Mouse (Mus musculus) frontal cortex, postnatal 14 days (tissue): ENCODE measurements around the gene Tspyl3.

Experiments
- DNase-seq, 2 experiments: peaks; one replicate each; pipeline ENCODE4 v3.0.0; 2022; ENCODE audit warnings: low spot score in 2 of 2

The Tspyl3 gene

DNA sequence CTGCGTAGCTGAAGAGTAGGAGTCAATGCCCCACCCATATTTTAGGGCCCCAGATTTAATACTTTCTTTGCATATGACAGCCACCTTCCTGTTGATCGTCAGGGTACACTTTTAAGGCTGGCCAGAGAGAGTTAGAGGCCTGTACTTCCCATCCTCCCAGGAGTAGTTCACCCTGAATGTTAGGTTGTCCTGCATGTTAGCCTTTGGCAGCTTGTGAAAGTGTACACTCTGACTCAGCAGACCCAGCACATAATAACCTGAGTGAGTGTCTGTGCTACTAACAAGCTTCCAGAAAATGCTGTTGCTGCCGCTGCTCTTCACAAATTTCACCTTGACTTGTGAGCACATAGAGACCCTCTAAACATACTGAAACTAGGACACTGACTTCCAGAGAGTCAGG lies 48.1 kb downstream of the Tspyl3 start:
- no peak for DNase-seq

DNA sequence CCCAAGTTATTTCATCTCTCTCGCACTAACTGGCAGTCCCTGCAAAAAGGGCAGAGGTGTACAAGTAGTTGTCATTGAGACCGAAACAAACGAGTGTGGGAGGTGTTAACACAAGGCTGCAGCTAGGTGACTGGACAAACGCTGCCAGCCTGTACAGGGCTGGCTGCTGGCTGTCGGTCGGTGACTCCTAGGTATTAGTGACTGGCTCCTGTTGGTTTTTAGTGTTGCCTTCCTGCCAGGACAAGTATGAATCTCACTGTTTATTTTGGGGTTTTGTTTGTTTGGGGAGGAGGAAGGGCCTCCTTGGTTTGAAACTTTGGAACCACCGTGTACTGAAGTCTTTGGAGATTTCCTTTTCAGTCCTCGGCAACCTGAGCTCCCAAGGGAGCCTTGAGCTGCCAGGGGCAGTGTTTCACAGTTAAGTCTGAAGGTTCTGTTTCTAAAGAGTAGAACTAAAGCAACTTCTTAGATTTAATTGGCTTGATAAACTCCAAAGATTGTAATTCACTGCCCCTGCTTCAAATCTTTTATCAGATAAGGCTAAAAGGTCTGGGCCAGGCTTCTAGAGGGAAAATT lies 49.2 kb downstream of the Tspyl3 start:
- DNase-seq, result no peak
